Mouse (Mus musculus) CD4-positive, CD25-positive, alpha-beta regulatory T cell, adult 4 months (primary cell): ENCODE data around the gene 1700022I11Rik. TPM values are rescaled to one million over a fixed set of nuclear protein-coding genes. Genes with fewer than 3 reads are reported as not detected.

Experiments
- polyA plus RNA-seq, 2 experiments: library from polyadenylated mRNA; unstranded; fragments of 100-300 nt; shearing (Covaris generic); gene quantifications; one replicate each; pipeline ENCODE4 v1.2.1; 2017

1700022I11Rik gene
- polyA plus RNA-seq, 2 experiments from 2014 or later, result 0.48 TPM; not detected in 1

Other genes with a start within 250 kb of the 1700022I11Rik start
- gene 4930578G10Rik, start 234.1 kb upstream of the 1700022I11Rik start, polyA plus RNA-seq, result not detected
- gene Ccl19, start 213.0 kb upstream of the 1700022I11Rik start, polyA plus RNA-seq, result not detected
- gene Ccl21a, start 195.6 kb upstream of the 1700022I11Rik start, polyA plus RNA-seq, result not detected
- not detected for gene Fam205a1, start 115.7 kb upstream of the 1700022I11Rik start, polyA plus RNA-seq
- gene Gm12394, start 112.8 kb upstream of the 1700022I11Rik start, polyA plus RNA-seq, result not detected
- not detected for gene Fam205c, start 95.4 kb upstream of the 1700022I11Rik start, polyA plus RNA-seq
- gene Phf24, start 52.9 kb upstream of the 1700022I11Rik start, polyA plus RNA-seq, result under 1 TPM in 1 of 2 experiments, not detected in 1; 0.05 TPM
- 1 to 10 TPM; 4.9 to 7.0 TPM for gene Dnajb5, start 19.8 kb upstream of the 1700022I11Rik start, polyA plus RNA-seq
- 100 to 1,000 TPM; 164 to 202 TPM for gene Vcp, start 30.9 kb downstream of the 1700022I11Rik start, polyA plus RNA-seq
- 10 to 100 TPM; 23.3 to 38.7 TPM for gene Fancg, start 40.9 kb downstream of the 1700022I11Rik start, polyA plus RNA-seq
- gene Pigo, start 56.2 kb downstream of the 1700022I11Rik start, polyA plus RNA-seq, result 10 to 100 TPM; 12.1 to 34.1 TPM
- gene Stoml2, start 62.1 kb downstream of the 1700022I11Rik start, polyA plus RNA-seq, result 100 to 1,000 TPM; 137 to 170 TPM
- gene Fam214b, start 76.6 kb downstream of the 1700022I11Rik start, polyA plus RNA-seq, result 1 to 10 TPM; 1.5 to 2.3 TPM
- under 1 TPM; 0.05 to 0.29 TPM for gene Unc13b, start 89.3 kb downstream of the 1700022I11Rik start, polyA plus RNA-seq